Mouse (Mus musculus): Measurements from ENCODE around the gene Add2. TPM values are rescaled to one million over a fixed set of nuclear protein-coding genes. Genes with fewer than 3 reads are reported as not detected.
A peak's percentile ranks its signal among the peaks of the same experiment; 100 is the strongest.

The Add2 gene
- polyA plus RNA-seq, 1 experiment from 2014 or later = 19.1 TPM

- Histone ChIP-seq H3K4me2 (ENCODE audit: low read depth, low read length) (no peak overlapping the region), H3K4me1 (ENCODE audit: control insufficient read depth, insufficient read depth, low read length) (no peaks in the 10 kb centered on the region), H3K27me3 (ENCODE audit: control insufficient read depth, insufficient read depth, low read length) (no peaks in the 10 kb centered on the region), H3K36me3 (replicated peaks; ENCODE audit: control insufficient read depth, insufficient read depth, low read depth, low read length) (no peaks in the 10 kb centered on the region), H3K4me3 (ENCODE audit: low read depth, low read length) (no peak overlapping the region), H3K9me3 (replicated peaks; ENCODE audit: control insufficient read depth, low read length) (no peaks in the 10 kb centered on the region), H3K9ac (replicated peaks; ENCODE audit: low read length) (no peak overlapping the region), H3K27ac (replicated peaks; ENCODE audit: low read depth, low read length) (no peak overlapping the region)
- 86% methylated on average over 2 of the region's 2 CpGs for WGBS
- ATAC-seq (replicated peaks; ENCODE audit: insufficient number of reproducible peaks, low FRiP score, low TSS enrichment, low read depth) (no peak), DNase-seq (ENCODE audit: low spot score) (no peak)
Observed at GRCm38 (mm10) chr6:86062684-86063083, 34.2 kb downstream of the Add2 start.

- Histone ChIP-seq H3K9ac (replicated peaks; ENCODE audit: low read length) (no peak overlapping the region), H3K4me1 (ENCODE audit: control insufficient read depth, insufficient read depth, low read length) (no peaks in the 10 kb centered on the region)
Observed at GRCm38 (mm10) chr6:86064318-86065016, 36.0 kb downstream of the Add2 start.

GRCm38 (mm10) chr6:86066727-86067126 is 38.2 kb downstream of the Add2 start:
- Histone ChIP-seq H3K4me1 (ENCODE audit: control insufficient read depth, insufficient read depth, low read length) (no peaks in the 10 kb centered on the region), H3K4me2 (ENCODE audit: low read depth, low read length) (no peak overlapping the region), H3K27me3 (ENCODE audit: control insufficient read depth, insufficient read depth, low read length) (no peaks in the 10 kb centered on the region), H3K9ac (replicated peaks; ENCODE audit: low read length) (no peak overlapping the region), H3K36me3 (replicated peaks; ENCODE audit: control insufficient read depth, insufficient read depth, low read depth, low read length) (no peaks in the 10 kb centered on the region), H3K9me3 (replicated peaks; ENCODE audit: control insufficient read depth, low read length) (no peaks in the 10 kb centered on the region), H3K27ac (replicated peaks; ENCODE audit: low read depth, low read length) (no peak overlapping the region), H3K4me3 (ENCODE audit: low read depth, low read length) (no peak overlapping the region)
- ATAC-seq (replicated peaks; ENCODE audit: insufficient number of reproducible peaks, low FRiP score, low TSS enrichment, low read depth) (no peak), DNase-seq (ENCODE audit: low spot score) (no peak)
- 83% methylated on average over 6 of the region's 6 CpGs for WGBS

More at GRCm38 (mm10) chr6:86064318-86065016, 36.0 kb downstream of the Add2 start:
- H3K27ac ChIP-seq (replicated peaks; ENCODE audit: low read depth, low read length) = 0 out of 2 replicates have a peak overlapping the region, but pooled peaks have one; percentile 16
- ATAC-seq (replicated peaks; ENCODE audit: insufficient number of reproducible peaks, low FRiP score, low TSS enrichment, low read depth) = peak; percentile 77; the same call in 1 of the 2 replicates
- no peaks in the 10 kb centered on the region for H3K9me3 ChIP-seq (replicated peaks; ENCODE audit: control insufficient read depth, low read length)
- no peak overlapping the region for H3K4me3 ChIP-seq (ENCODE audit: low read depth, low read length)
- H3K36me3 ChIP-seq (replicated peaks; ENCODE audit: control insufficient read depth, insufficient read depth, low read depth, low read length) = no peaks in the 10 kb centered on the region
- no peaks in the 10 kb centered on the region for H3K27me3 ChIP-seq (ENCODE audit: control insufficient read depth, insufficient read depth, low read length)
- no peak for DNase-seq (ENCODE audit: low spot score)
- WGBS = 46% methylated on average over 6 of the region's 6 CpGs
- H3K4me2 ChIP-seq (ENCODE audit: low read depth, low read length) = no peak overlapping the region

DNA sequence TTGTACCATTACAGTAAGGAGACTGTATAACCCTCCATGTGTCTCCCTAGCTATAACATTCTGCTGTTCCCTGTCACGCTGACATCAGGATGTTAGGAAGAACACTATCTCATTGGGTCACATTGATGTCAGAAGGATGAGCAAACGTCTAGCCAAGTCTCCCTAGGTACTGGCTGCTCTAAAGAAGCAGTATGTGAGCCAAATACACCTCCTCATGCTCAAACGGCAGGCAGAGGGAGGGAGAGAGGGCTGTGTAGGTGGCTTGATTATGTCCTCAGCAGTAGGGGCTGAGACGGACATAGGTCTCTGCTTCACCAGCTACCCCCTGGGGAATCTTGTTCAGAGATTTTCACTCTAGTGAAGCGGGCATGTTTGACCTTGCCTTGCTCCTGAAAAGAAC is 38.7 kb downstream of the Add2 start:
- Histone ChIP-seq H3K9me3 (replicated peaks; ENCODE audit: control insufficient read depth, low read length) (no peaks in the 10 kb centered on the region), H3K4me2 (ENCODE audit: low read depth, low read length) (no peak overlapping the region), H3K27ac (replicated peaks; ENCODE audit: low read depth, low read length) (no peak overlapping the region), H3K4me3 (ENCODE audit: low read depth, low read length) (no peak overlapping the region), H3K9ac (replicated peaks; ENCODE audit: low read length) (no peak overlapping the region), H3K36me3 (replicated peaks; ENCODE audit: control insufficient read depth, insufficient read depth, low read depth, low read length) (no peaks in the 10 kb centered on the region), H3K4me1 (ENCODE audit: control insufficient read depth, insufficient read depth, low read length) (no peaks in the 10 kb centered on the region), H3K27me3 (ENCODE audit: control insufficient read depth, insufficient read depth, low read length) (no peaks in the 10 kb centered on the region)
- 62% methylated on average over 5 of the region's 5 CpGs for WGBS
- ATAC-seq (replicated peaks; ENCODE audit: insufficient number of reproducible peaks, low FRiP score, low TSS enrichment, low read depth) (no peak), DNase-seq (ENCODE audit: low spot score) (no peak)

DNA sequence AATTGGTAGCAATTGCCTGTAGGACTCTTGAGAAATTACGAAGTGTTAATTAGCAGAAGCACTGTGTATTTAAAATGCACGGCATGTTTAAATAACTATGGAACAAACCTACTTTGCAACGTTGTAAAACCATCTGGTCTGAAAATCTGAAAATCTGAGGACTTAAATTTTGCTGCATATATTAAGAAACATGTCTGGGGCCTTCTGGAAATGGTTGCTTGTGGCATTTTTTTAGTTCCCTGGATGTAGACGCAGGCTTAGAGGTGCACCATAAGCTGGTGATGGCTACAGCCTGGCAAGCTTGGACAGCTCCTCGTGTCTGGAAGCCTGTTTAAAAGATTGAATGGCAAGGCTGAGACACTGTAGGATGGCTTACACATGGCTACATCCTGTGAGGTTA is 40.5 kb downstream of the Add2 start:
- DNase-seq (ENCODE audit: low spot score) (no peak), ATAC-seq (replicated peaks; ENCODE audit: insufficient number of reproducible peaks, low FRiP score, low TSS enrichment, low read depth) (no peak)
- Histone ChIP-seq H3K9ac (replicated peaks; ENCODE audit: low read length) (no peak overlapping the region), H3K4me3 (ENCODE audit: low read depth, low read length) (no peak overlapping the region), H3K4me1 (ENCODE audit: control insufficient read depth, insufficient read depth, low read length) (no peaks in the 10 kb centered on the region), H3K27ac (replicated peaks; ENCODE audit: low read depth, low read length) (no peak overlapping the region), H3K4me2 (ENCODE audit: low read depth, low read length) (no peak overlapping the region), H3K27me3 (ENCODE audit: control insufficient read depth, insufficient read depth, low read length) (no peaks in the 10 kb centered on the region), H3K9me3 (replicated peaks; ENCODE audit: control insufficient read depth, low read length) (no peaks in the 10 kb centered on the region), H3K36me3 (replicated peaks; ENCODE audit: control insufficient read depth, insufficient read depth, low read depth, low read length) (no peaks in the 10 kb centered on the region)
- WGBS = 78% methylated on average over 5 of the region's 5 CpGs

DNA sequence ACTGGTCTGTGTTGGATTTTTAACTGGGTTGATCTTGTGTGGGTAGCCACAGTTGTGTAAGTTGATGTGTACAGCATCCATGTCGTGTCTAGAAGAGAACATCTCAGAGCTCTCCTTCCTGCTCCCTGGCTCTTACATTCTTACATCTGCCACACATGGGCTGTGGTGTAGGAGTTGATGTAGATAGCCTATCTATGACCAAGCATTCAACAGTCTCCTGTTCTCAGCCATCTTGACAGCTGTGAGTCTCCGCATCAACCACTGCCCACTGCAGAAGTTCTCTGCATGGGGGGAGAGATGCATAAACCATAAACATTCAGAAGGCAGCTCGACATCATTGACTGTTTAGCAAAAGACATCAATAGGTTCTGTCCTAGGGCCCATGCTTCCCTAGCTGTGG is 41.4 kb downstream of the Add2 start:
- H3K4me3 ChIP-seq (ENCODE audit: low read depth, low read length) = no peak overlapping the region
- no peaks in the 10 kb centered on the region for H3K9me3 ChIP-seq (replicated peaks; ENCODE audit: control insufficient read depth, low read length)
- H3K27me3 ChIP-seq (ENCODE audit: control insufficient read depth, insufficient read depth, low read length) = no peaks in the 10 kb centered on the region
- H3K9ac ChIP-seq (replicated peaks; ENCODE audit: low read length) = no peak overlapping the region
- H3K27ac ChIP-seq (replicated peaks; ENCODE audit: low read depth, low read length) = no peak overlapping the region
- no peak for DNase-seq (ENCODE audit: low spot score)
- 82% methylated on average over 3 of the region's 3 CpGs for WGBS
- ATAC-seq (replicated peaks; ENCODE audit: insufficient number of reproducible peaks, low FRiP score, low TSS enrichment, low read depth) = no peak
- no peak overlapping the region for H3K4me2 ChIP-seq (ENCODE audit: low read depth, low read length)
- H3K36me3 ChIP-seq (replicated peaks; ENCODE audit: control insufficient read depth, insufficient read depth, low read depth, low read length) = no peaks in the 10 kb centered on the region
- H3K4me1 ChIP-seq (ENCODE audit: control insufficient read depth, insufficient read depth, low read length) = no peaks in the 10 kb centered on the region

DNA sequence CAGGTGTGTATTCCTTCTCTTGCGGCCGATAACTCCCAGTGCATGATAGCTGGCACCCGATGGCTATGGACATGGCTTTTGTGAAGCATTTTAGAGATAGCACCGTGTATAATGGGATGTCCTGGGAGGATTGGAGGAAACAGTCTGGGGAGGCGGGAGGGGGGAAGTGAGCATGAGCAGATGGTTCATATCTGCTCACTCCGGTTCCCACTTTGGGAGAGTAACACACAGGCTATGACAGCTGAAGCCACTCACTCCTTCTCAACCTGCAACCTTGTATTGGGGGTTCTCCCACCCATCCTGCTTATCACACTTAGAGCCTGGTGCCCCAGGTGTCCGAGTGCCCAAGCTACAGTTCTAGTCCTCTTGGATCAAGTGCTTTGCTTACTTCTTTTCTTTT is 41.8 kb downstream of the Add2 start:
- H3K27ac ChIP-seq (replicated peaks; ENCODE audit: low read depth, low read length) = no peak overlapping the region
- no peaks in the 10 kb centered on the region for H3K9me3 ChIP-seq (replicated peaks; ENCODE audit: control insufficient read depth, low read length)
- no peak overlapping the region for H3K4me3 ChIP-seq (ENCODE audit: low read depth, low read length)
- no peaks in the 10 kb centered on the region for H3K27me3 ChIP-seq (ENCODE audit: control insufficient read depth, insufficient read depth, low read length)
- WGBS = 87% methylated on average over 7 of the region's 7 CpGs
- H3K9ac ChIP-seq (replicated peaks; ENCODE audit: low read length) = no peak overlapping the region
- no peak for ATAC-seq (replicated peaks; ENCODE audit: insufficient number of reproducible peaks, low FRiP score, low TSS enrichment, low read depth)
- no peaks in the 10 kb centered on the region for H3K36me3 ChIP-seq (replicated peaks; ENCODE audit: control insufficient read depth, insufficient read depth, low read depth, low read length)
- H3K4me1 ChIP-seq (ENCODE audit: control insufficient read depth, insufficient read depth, low read length) = no peaks in the 10 kb centered on the region
- no peak for DNase-seq (ENCODE audit: low spot score)
- H3K4me2 ChIP-seq (ENCODE audit: low read depth, low read length) = no peak overlapping the region

GRCm38 (mm10) chr6:86073882-86074281 is 45.4 kb downstream of the Add2 start:
- no peak overlapping the region for H3K27ac ChIP-seq (replicated peaks; ENCODE audit: low read depth, low read length)
- WGBS = 77% methylated on average over 3 of the region's 3 CpGs

More at GRCm38 (mm10) chr6:86073882-86074281, 45.4 kb downstream of the Add2 start:
- Histone ChIP-seq H3K4me3 (ENCODE audit: low read depth, low read length) (no peak overlapping the region), H3K4me1 (ENCODE audit: control insufficient read depth, insufficient read depth, low read length) (no peaks in the 10 kb centered on the region; the same call in 1 of the 2 replicates), H3K9ac (replicated peaks; ENCODE audit: low read length) (no peak overlapping the region), H3K9me3 (replicated peaks; ENCODE audit: control insufficient read depth, low read length) (no peaks in the 10 kb centered on the region), H3K27me3 (ENCODE audit: control insufficient read depth, insufficient read depth, low read length) (no peaks in the 10 kb centered on the region), H3K36me3 (replicated peaks; ENCODE audit: control insufficient read depth, insufficient read depth, low read depth, low read length) (no peaks in the 10 kb centered on the region), H3K4me2 (ENCODE audit: low read depth, low read length) (no peak overlapping the region)
- ATAC-seq (replicated peaks; ENCODE audit: insufficient number of reproducible peaks, low FRiP score, low TSS enrichment, low read depth) (no peak), DNase-seq (ENCODE audit: low spot score) (no peak)

Data from embryonic facial prominence, embryonic 11.5 days (tissue).